Mouse (Mus musculus): ENCODE measurements at regions not wholly inside any gene's neighbourhood (a gene's known extent, or its start where the extent isn't known, plus 50 kb on each side); places are given as distances from the start of the nearest gene placed in this dataset.

- H3K4me1 ChIP-seq (ENCODE audit: control insufficient read depth, insufficient read depth, low read length) = no peaks in the 10 kb centered on the region
- no peak overlapping the region for H3K4me3 ChIP-seq (ENCODE audit: low read depth, low read length)
- H3K36me3 ChIP-seq (ENCODE audit: control insufficient read depth, insufficient read depth, low read length, poor library complexity, severe bottlenecking) = no peaks in the 10 kb centered on the region
- no peak overlapping the region for H3K27ac ChIP-seq (ENCODE audit: insufficient read depth, low read length)
- H3K9me3 ChIP-seq (replicated peaks; ENCODE audit: control insufficient read depth, insufficient read depth, low read length, poor library complexity, severe bottlenecking) = no peaks in the 10 kb centered on the region
- no peak for TF ChIP-seq POLR2A (IDR thresholded peaks at IDR 0.05; ENCODE audit: insufficient read depth, low read length)
- TF ChIP-seq EP300 (IDR thresholded peaks at IDR 0.05; ENCODE audit: insufficient read depth, low read depth, low read length) = no peak
- TF ChIP-seq CTCF (IDR thresholded peaks at IDR 0.05; ENCODE audit: low read depth, low read length) = no peak
- no peaks in the 10 kb centered on the region for H3K27me3 ChIP-seq (ENCODE audit: control insufficient read depth, insufficient read depth, low read length, poor library complexity, severe bottlenecking)
- H3K9ac ChIP-seq (ENCODE audit: low read depth, poor library complexity, severe bottlenecking) = no peak overlapping the region
These were observed 69.3 kb upstream of the 4933415F23Rik start for GRCm38 (mm10) chr1:23171336-23171735.

- H3K4me1 ChIP-seq (ENCODE audit: control insufficient read depth, insufficient read depth, low read length) = no peaks in the 10 kb centered on the region
- H3K27ac ChIP-seq (ENCODE audit: insufficient read depth, low read length) = no peak overlapping the region
- no peak overlapping the region for H3K9ac ChIP-seq (ENCODE audit: low read depth, poor library complexity, severe bottlenecking)
- H3K36me3 ChIP-seq (ENCODE audit: control insufficient read depth, insufficient read depth, low read length, poor library complexity, severe bottlenecking) = no peaks in the 10 kb centered on the region
- no peak for TF ChIP-seq EP300 (IDR thresholded peaks at IDR 0.05; ENCODE audit: insufficient read depth, low read depth, low read length)
- TF ChIP-seq POLR2A (IDR thresholded peaks at IDR 0.05; ENCODE audit: insufficient read depth, low read length) = no peak
- TF ChIP-seq CTCF (IDR thresholded peaks at IDR 0.05; ENCODE audit: low read depth, low read length) = no peak
- H3K4me3 ChIP-seq (ENCODE audit: low read depth, low read length) = no peak overlapping the region
- H3K27me3 ChIP-seq (ENCODE audit: control insufficient read depth, insufficient read depth, low read length, poor library complexity, severe bottlenecking) = no peaks in the 10 kb centered on the region
- no peaks in the 10 kb centered on the region for H3K9me3 ChIP-seq (replicated peaks; ENCODE audit: control insufficient read depth, insufficient read depth, low read length, poor library complexity, severe bottlenecking)
These were observed 68.7 kb upstream of the 4933415F23Rik start for GRCm38 (mm10) chr1:23170711-23171110.

GRCm38 (mm10) chr1:23168504-23168903 is 66.5 kb upstream of the 4933415F23Rik start:
- H3K9ac ChIP-seq (ENCODE audit: low read depth, poor library complexity, severe bottlenecking) = no peak overlapping the region
- H3K27ac ChIP-seq (ENCODE audit: insufficient read depth, low read length) = no peak overlapping the region
- no peaks in the 10 kb centered on the region for H3K27me3 ChIP-seq (ENCODE audit: control insufficient read depth, insufficient read depth, low read length, poor library complexity, severe bottlenecking)
- no peak for TF ChIP-seq EP300 (IDR thresholded peaks at IDR 0.05; ENCODE audit: insufficient read depth, low read depth, low read length)
- TF ChIP-seq POLR2A (IDR thresholded peaks at IDR 0.05; ENCODE audit: insufficient read depth, low read length) = no peak
- no peak for TF ChIP-seq CTCF (IDR thresholded peaks at IDR 0.05; ENCODE audit: low read depth, low read length)
- no peak overlapping the region for H3K4me3 ChIP-seq (ENCODE audit: low read depth, low read length)
- H3K36me3 ChIP-seq (ENCODE audit: control insufficient read depth, insufficient read depth, low read length, poor library complexity, severe bottlenecking) = no peaks in the 10 kb centered on the region
- no peaks in the 10 kb centered on the region for H3K4me1 ChIP-seq (ENCODE audit: control insufficient read depth, insufficient read depth, low read length)
- no peaks in the 10 kb centered on the region for H3K9me3 ChIP-seq (replicated peaks; ENCODE audit: control insufficient read depth, insufficient read depth, low read length, poor library complexity, severe bottlenecking)

GRCm38 (mm10) chr1:23163371-23163935 is 61.4 kb upstream of the 4933415F23Rik start:
- H3K4me3 ChIP-seq (ENCODE audit: low read depth, low read length) = no peak overlapping the region
- H3K36me3 ChIP-seq (ENCODE audit: control insufficient read depth, insufficient read depth, low read length, poor library complexity, severe bottlenecking) = no peaks in the 10 kb centered on the region

GRCm38 (mm10) chr1:23162766-23163165 is 60.7 kb upstream of the 4933415F23Rik start:
- Histone ChIP-seq H3K4me1 (ENCODE audit: control insufficient read depth, insufficient read depth, low read length) (no peaks in the 10 kb centered on the region), H3K27me3 (ENCODE audit: control insufficient read depth, insufficient read depth, low read length, poor library complexity, severe bottlenecking) (no peaks in the 10 kb centered on the region), H3K9ac (ENCODE audit: low read depth, poor library complexity, severe bottlenecking) (no peak overlapping the region)

More at GRCm38 (mm10) chr1:23163371-23163935, 61.4 kb upstream of the 4933415F23Rik start:
- no peaks in the 10 kb centered on the region for H3K4me1 ChIP-seq (ENCODE audit: control insufficient read depth, insufficient read depth, low read length)
- no peaks in the 10 kb centered on the region for H3K9me3 ChIP-seq (replicated peaks; ENCODE audit: control insufficient read depth, insufficient read depth, low read length, poor library complexity, severe bottlenecking)
- H3K27ac ChIP-seq (ENCODE audit: insufficient read depth, low read length) = no peak overlapping the region
- no peak for TF ChIP-seq CTCF (IDR thresholded peaks at IDR 0.05; ENCODE audit: low read depth, low read length)
- TF ChIP-seq POLR2A (IDR thresholded peaks at IDR 0.05; ENCODE audit: insufficient read depth, low read length) = no peak
- TF ChIP-seq EP300 (IDR thresholded peaks at IDR 0.05; ENCODE audit: insufficient read depth, low read depth, low read length) = no peak
- H3K27me3 ChIP-seq (ENCODE audit: control insufficient read depth, insufficient read depth, low read length, poor library complexity, severe bottlenecking) = no peaks in the 10 kb centered on the region
- no peak overlapping the region for H3K9ac ChIP-seq (ENCODE audit: low read depth, poor library complexity, severe bottlenecking)

More at GRCm38 (mm10) chr1:23162766-23163165, 60.7 kb upstream of the 4933415F23Rik start:
- H3K27ac ChIP-seq (ENCODE audit: insufficient read depth, low read length) = no peak overlapping the region
- H3K9me3 ChIP-seq (replicated peaks; ENCODE audit: control insufficient read depth, insufficient read depth, low read length, poor library complexity, severe bottlenecking) = no peaks in the 10 kb centered on the region
- H3K4me3 ChIP-seq (ENCODE audit: low read depth, low read length) = no peak overlapping the region
- TF ChIP-seq EP300 (IDR thresholded peaks at IDR 0.05; ENCODE audit: insufficient read depth, low read depth, low read length) (no peak), POLR2A (IDR thresholded peaks at IDR 0.05; ENCODE audit: insufficient read depth, low read length) (no peak), CTCF (IDR thresholded peaks at IDR 0.05; ENCODE audit: low read depth, low read length) (no peak)
- no peaks in the 10 kb centered on the region for H3K36me3 ChIP-seq (ENCODE audit: control insufficient read depth, insufficient read depth, low read length, poor library complexity, severe bottlenecking)
